Mouse (Mus musculus) B cell, adult (primary cell): ENCODE measurements around the gene Olfr262. TPM values are rescaled to one million over a fixed set of nuclear protein-coding genes. Genes with fewer than 3 reads are reported as not detected.

Source experiments
- total RNA-seq: library from RNA; stranded (reverse); gene quantifications from 4 replicates; pipeline ENCODE4 v1.2.4, GENCODE M21; 2023; ENCODE audit not compliant: inconsistent age

Gene Olfr262
- not detected in 4 replicates for total RNA-seq

GRCm38 (mm10) chr19:12241559-12241958 lies at the start of gene Olfr262:
Gene Olfr262 (minus strand): TSS chr19:12241659.

GRCm38 (mm10) chr19:12279554-12279953 lies 38.1 kb upstream of the Olfr262 start, which contains the start of gene Olfr1434:
Gene Olfr1434 (plus strand): TSS chr19:12279854.

GRCm38 (mm10) chr19:12260732-12261131 lies 19.3 kb upstream of the Olfr262 start, which contains the start of gene Olfr235:
Gene Olfr235 (plus strand): TSS chr19:12261032.

GRCm38 (mm10) chr19:12232496-12232895 lies 9.0 kb downstream of the Olfr262 start, which contains the start of gene Olfr1432:
Gene Olfr1432 (minus strand): TSS chr19:12232596.

GRCm38 (mm10) chr19:12200334-12200733 lies 41.1 kb downstream of the Olfr262 start, which contains the start of gene Olfr1431:
Gene Olfr1431 (plus strand): TSS chr19:12200634.

Other genes with a start within 250 kb of the Olfr262 start
- not detected in 4 replicates for gene Olfr1423, start 200.3 kb downstream of the Olfr262 start, total RNA-seq
- not detected in 4 replicates for gene Olfr1424, start 179.0 kb downstream of the Olfr262 start, total RNA-seq
- gene Olfr1425, start 163.9 kb downstream of the Olfr262 start, total RNA-seq = not detected in 4 replicates
- not detected in 4 replicates for gene Olfr1426, start 149.6 kb downstream of the Olfr262 start, total RNA-seq
- not detected in 4 replicates for gene Olfr1427, start 138.3 kb downstream of the Olfr262 start, total RNA-seq
- gene Olfr1428, start 125.8 kb downstream of the Olfr262 start, total RNA-seq = not detected in 4 replicates
- not detected in 4 replicates for gene Olfr76, start 118.5 kb downstream of the Olfr262 start, total RNA-seq
- not detected in 4 replicates for gene Olfr1555-ps1, start 71.5 kb downstream of the Olfr262 start, total RNA-seq
- gene Olfr1431, start 41.0 kb downstream of the Olfr262 start, total RNA-seq = not detected in 4 replicates
- not detected in 4 replicates for gene Olfr1432, start 9.1 kb downstream of the Olfr262 start, total RNA-seq
- gene Olfr235, start 19.4 kb upstream of the Olfr262 start, total RNA-seq = not detected in 4 replicates
- not detected in 4 replicates for gene Olfr1434, start 38.2 kb upstream of the Olfr262 start, total RNA-seq
- gene Olfr1436, start 57.5 kb upstream of the Olfr262 start, total RNA-seq = not detected in 4 replicates
- gene Olfr1437, start 83.4 kb upstream of the Olfr262 start, total RNA-seq = not detected in 4 replicates
- not detected in 4 replicates for gene Olfr1438-ps1, start 94.3 kb upstream of the Olfr262 start, total RNA-seq
- not detected in 4 replicates for gene Olfr1440, start 145.6 kb upstream of the Olfr262 start, total RNA-seq
- gene Olfr1441, start 175.8 kb upstream of the Olfr262 start, total RNA-seq = not detected in 4 replicates
- gene Pfpl, start 186.2 kb upstream of the Olfr262 start, total RNA-seq = not detected in 4 replicates
- 41.6 to 51.2 TPM (median 46.3 TPM) in 4 replicates for gene Mpeg1, start 219.1 kb upstream of the Olfr262 start, total RNA-seq